Mouse (Mus musculus) kidney, postnatal 4 days (tissue): Measurements from ENCODE around the gene Supv3l1.
"Not testable (repeated sequence)": the region's sequence is repeated elsewhere in the genome, so short reads cannot be mapped to it uniquely, and the experiment has no call there.

Source experiments
- DNase-seq, 2 experiments: peaks; one replicate each; pipeline ENCODE4 v3.0.0; 2021; ENCODE audit warnings: mixed read lengths in 2 of 2

The Supv3l1 gene

GRCm38 (mm10) chr10:62449364-62450279, at the start of gene Supv3l1, which contains the start of gene 4930507D05Rik:
Supv3l1 (minus strand) TSS chr10:62449738.
4930507D05Rik (plus strand) TSS chr10:62449489.
- DNase-seq, result peak; percentile 96

DNA sequence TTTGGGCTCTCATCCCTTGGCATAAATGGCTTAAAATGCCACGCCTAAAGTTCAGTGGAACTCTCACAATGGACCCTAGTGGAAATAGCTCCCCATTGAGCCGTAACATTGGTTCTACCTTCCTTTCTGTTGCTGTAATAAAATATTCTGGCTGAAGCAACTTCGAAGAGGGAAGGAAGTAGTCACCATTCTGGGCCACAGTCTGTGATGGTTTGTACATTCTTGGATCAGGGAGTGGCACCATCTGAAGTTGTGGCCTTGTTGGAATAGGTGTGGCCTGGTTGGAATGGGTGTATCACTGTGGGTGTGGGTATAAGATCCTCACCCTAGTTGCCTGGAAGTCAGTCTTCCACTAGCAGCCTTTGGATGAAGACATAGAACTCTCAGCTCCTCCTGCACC, 42.1 kb upstream of the Supv3l1 start:
- not testable (repeated sequence) for DNase-seq

DNA sequence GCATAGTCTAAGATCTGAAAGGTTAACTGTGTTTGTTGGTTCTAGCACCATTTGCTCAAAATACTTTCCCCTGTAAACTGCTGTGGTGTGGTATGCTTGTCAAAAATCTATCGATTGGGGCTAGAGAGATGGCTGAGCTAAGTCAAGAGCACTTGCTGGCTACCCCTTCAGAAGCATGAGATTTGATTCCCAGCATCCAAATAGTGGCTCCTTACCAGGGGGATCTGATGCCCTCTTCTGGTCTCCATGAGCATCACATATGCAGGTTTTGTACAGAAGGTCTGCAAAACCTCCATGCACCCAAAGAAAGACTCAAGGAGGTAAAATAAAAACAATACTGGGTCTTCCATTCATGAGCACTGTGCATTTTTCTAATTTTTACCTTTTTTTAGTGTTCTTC, 38.7 kb upstream of the Supv3l1 start:
- DNase-seq, result peak; percentile 45 to 64

GRCm38 (mm10) chr10:62486618-62487415, 37.3 kb upstream of the Supv3l1 start, which contains the start of gene Vps26a:
Vps26a (minus strand) TSS chr10:62486805.
- DNase-seq, result peak; percentile 99

- DNase-seq, result peak; percentile 20 to 39
Observed at GRCm38 (mm10) chr10:62485878-62486582, 36.5 kb upstream of the Supv3l1 start.

GRCm38 (mm10) chr10:62481108-62481852, 31.7 kb upstream of the Supv3l1 start:
- no peak for DNase-seq

DNA sequence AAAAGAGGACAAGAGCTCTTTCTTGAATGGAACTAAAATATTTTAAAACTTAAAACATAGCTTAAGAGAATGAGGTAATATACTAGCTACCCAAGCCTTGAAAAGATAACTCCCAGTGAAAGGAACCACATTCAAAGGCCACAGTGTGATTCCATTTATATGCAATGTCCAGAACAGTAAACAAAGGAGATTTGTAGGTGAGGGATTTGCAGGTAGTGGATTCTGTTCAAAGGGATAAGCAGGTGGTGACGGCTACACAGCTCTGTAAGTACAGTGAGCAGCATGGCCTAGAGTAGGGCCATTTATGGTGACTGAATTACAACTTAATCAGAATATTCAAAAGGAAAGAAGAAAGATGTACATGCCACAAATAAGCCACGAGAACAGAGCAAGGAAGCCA, 27.4 kb upstream of the Supv3l1 start:
- DNase-seq, result no peak

DNA sequence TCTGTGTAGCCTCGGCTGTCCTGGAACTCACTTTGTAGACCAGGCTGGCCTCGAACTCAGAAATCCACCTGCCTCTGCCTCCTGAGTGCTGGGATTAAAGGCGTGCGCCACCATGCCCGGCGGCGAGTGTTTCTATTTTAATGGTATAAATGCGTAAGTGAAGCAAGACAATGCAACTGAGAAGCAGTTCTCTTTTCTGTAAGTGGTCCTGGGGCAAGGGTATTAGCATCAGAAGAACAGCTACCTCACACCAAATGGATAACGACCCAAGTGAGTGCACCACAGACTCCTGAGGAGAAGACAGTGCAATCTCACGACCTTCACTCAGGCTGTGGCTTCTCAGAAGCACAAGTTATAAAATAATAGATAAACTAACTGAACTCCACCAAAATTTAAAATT, 25.4 kb upstream of the Supv3l1 start:
- no peak for DNase-seq

GRCm38 (mm10) chr10:62471105-62471504, 21.6 kb upstream of the Supv3l1 start:
- no peak for DNase-seq

DNA sequence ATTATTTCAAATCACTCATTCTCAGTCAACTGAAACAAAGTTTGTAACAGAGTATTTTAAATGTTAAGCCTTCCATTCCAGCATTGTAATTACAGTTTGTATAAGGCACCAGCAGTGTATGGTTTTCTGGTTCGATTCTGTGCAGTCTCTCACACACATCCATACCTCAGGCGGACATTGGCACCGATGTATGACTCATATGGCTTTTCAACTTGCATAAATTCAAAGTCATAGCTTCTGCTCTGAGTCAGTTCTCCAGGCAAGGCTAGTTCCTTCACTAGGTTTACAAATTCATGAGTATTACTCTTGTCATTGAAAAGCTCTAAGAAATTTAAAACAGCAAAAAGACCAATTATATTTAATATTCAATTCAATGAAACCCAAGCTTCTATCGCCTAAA, 20.2 kb upstream of the Supv3l1 start:
- no peak for DNase-seq

- DNase-seq, result no peak
Observed at GRCm38 (mm10) chr10:62461321-62461720, 11.8 kb upstream of the Supv3l1 start.

DNA sequence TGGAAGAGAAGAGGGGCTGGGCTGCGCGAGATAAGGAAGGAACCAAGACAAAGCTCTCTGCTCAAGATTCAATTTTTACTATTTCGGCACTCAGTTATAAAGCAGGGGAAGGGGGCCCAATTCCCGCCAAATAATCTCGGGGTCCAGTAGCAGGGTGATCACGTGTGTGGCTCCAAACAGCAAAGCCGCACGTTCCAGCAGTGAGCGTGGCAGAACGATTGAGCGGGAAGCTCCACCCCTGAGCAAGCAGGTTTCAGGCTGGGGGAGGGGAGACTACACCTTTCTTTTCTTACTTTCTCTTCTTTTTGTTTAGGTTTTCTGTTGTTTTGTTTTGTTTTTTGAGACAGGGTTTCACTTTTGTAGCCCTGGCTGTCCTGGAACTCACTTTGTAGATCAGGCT, 2.5 kb upstream of the Supv3l1 start:
- not testable (repeated sequence) for DNase-seq

GRCm38 (mm10) chr10:62450280-62450640, 722 bp upstream of the Supv3l1 start:
- DNase-seq, result no peak

GRCm38 (mm10) chr10:62430427-62430826, 19.1 kb downstream of the Supv3l1 start:
- no peak for DNase-seq

GRCm38 (mm10) chr10:62425081-62425871, 24.3 kb downstream of the Supv3l1 start:
- DNase-seq, result peak in 1 of 2 experiments; percentile 31

GRCm38 (mm10) chr10:62422255-62422654, 27.3 kb downstream of the Supv3l1 start, which contains the start of gene Hkdc1:
Hkdc1 (minus strand) TSS chr10:62422491.
- peak in 1 of 2 experiments; percentile 45 for DNase-seq

GRCm38 (mm10) chr10:62421127-62421526, 28.4 kb downstream of the Supv3l1 start:
- DNase-seq, result no peak

DNA sequence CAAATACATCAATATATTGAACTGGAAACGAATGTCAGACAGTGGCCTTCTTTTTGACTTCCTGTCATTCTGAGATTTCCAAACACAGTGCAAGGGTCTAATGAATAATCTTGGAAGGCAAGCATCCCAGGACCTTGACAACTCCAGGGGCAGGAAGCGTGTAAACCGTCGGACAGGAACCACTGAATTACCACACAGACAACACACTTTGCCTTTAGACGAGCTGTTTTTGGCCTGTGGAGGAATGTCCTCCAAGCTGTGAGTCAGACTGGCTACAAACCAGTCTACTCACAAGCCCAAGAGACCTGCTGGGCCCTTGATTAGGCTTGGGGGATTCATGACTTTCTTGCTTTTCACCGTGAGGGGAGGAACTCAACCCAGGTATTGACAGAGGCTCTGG, 29.1 kb downstream of the Supv3l1 start:
- DNase-seq, result no peak

- DNase-seq, result no peak
Observed at GRCm38 (mm10) chr10:62419422-62419821, 30.1 kb downstream of the Supv3l1 start.

DNA sequence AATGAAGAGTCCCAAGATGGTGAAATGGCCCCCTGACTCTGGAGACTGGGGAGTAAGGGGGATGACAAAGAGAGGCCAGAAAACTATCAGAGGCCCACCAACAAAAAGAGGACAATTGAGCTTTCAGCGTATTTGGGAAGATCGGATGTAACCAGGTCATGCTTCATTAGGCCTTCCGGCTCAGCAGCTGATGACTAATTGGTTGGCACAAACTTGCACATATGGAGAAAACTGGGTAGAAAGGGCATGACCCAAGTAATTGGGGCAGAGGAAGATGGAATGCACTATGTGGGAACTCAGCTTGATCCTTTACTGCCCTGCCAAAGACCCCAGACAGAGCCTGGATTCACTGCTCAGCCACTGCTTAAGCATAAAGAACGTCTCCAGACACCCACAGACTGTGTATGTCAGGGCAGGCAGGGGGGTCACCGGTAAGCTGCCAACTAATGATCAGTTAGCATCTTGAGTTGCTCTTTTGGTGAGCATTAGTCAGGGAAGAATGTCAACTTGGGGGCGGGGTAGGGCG, 30.6 kb downstream of the Supv3l1 start:
- DNase-seq, result no peak

DNA sequence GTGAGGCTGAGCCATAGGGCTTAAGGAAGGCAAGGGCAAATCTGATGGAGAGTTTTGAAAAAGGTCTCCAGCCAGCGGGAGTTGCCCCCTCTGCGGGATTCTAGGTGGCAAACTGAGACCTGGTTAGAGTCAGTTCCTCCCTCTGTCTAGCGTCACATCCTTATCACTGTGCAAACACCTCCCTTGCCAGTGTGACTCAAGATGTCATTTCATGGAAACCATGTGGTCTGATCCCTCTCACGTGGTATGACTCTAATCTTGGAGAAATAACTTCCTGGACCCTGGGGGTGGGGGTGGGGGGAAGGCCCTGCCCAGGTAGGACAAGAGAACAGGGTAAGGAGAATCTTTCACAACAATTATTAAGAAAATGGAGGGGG, 35.9 kb downstream of the Supv3l1 start:
- no peak for DNase-seq
